Mouse (Mus musculus): ENCODE results near the gene Sort1.

Gene Sort1

GRCm38 (mm10) chr3:108327916-108328315, 44.0 kb downstream of the Sort1 start:
- peak; percentile 61 for DNase-seq (ENCODE audit: low read depth, low spot score)

DNA sequence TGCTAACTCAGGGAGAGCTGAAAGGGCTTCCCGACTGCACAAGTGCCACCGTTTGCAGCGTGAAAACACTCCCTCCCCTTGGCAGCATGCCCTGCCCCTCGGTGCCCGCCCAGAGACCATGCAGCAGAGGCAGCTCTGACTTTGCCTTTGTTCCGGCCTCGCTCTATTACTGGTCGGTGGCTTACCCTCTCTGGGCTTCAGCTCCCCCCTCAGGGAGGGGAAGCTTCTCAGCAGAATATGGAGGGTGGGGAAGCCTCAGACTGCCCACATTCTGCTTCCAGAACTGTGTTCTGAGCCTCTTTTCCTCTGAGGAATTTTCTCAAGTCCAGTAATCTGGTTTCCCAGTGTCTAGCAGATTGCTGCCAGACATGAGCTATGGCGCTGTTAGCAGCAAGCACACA, 44.6 kb downstream of the Sort1 start:
- DNase-seq (ENCODE audit: low read depth, low spot score), result no peak

- no peak for DNase-seq (ENCODE audit: low read depth, low spot score)
Measured at GRCm38 (mm10) chr3:108330812-108331211, 46.9 kb downstream of the Sort1 start.

DNA sequence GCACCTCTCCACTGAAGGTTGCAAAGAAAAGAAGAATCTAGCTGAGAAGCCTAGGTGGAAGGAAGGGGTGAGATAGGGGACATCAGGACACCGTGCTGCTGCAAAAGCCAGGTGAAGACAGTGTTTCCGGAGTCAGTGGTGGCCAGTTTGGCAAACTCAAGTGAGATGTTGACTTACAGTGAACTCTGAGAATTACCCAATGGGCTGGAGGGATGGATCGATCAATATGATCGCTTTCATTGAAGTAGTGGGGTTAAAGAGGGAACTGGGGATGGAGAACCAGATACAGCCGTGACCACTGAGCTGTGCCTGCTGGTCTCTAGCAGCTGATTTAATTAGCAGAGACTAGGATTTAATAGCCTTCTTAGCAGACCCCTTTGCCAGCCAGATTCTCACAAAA, 53.0 kb downstream of the Sort1 start:
- no peak for DNase-seq (ENCODE audit: low read depth, low spot score)

DNA sequence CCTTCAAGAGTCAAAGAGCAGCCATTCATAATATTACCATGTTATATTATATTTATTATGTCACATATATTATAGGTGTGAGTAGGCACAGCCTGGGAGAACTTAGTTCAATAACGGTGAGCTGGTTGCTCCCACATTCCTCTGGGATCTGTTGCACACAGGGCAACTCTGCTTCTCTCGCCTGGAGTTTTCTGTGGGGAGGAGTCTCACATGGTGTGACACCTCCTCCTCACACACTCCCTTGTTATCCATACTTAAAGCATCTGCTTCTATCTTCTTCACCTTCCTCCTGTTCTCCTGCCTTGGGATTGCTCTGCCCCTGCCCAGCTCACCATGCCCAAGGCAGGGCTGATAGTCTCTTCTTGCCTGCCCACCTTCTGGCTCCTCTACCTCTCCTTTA, 57.2 kb downstream of the Sort1 start:
- DNase-seq (ENCODE audit: low read depth, low spot score), result no peak

- DNase-seq (ENCODE audit: low read depth, low spot score), result no peak
Measured at GRCm38 (mm10) chr3:108342185-108342584, 58.3 kb downstream of the Sort1 start.

GRCm38 (mm10) chr3:108345855-108346254, 62.0 kb downstream of the Sort1 start:
- peak; percentile 23 for DNase-seq (ENCODE audit: low read depth, low spot score)

GRCm38 (mm10) chr3:108348376-108348775, 64.5 kb downstream of the Sort1 start:
- DNase-seq (ENCODE audit: low read depth, low spot score), result no peak

- no peak for DNase-seq (ENCODE audit: low read depth, low spot score)
Measured at GRCm38 (mm10) chr3:108355245-108355644, 71.4 kb downstream of the Sort1 start.

DNA sequence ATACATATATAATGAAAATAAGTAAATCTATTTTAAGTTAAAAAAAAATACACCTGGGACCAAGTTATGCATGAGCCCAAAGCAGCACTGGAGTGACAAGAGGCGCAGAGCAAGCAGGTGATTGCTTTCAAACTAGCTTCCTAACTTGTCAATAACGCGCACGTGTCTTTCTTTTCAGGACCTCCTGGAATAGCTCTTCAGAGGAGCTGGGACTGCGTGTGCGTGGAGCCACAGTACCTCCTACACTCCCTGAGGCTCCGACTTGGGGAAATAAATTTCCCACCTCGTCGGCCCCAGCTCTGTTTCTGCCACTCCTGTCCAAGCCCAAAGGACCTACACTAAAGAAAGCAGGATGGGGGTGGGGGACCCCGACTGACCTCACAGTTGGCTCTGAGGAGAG, 73.2 kb downstream of the Sort1 start:
- DNase-seq (ENCODE audit: low read depth, low spot score), result no peak

GRCm38 (mm10) chr3:108358445-108358844, 74.6 kb downstream of the Sort1 start:
- DNase-seq (ENCODE audit: low read depth, low spot score), result no peak

GRCm38 (mm10) chr3:108360894-108361293, 77.0 kb downstream of the Sort1 start:
- no peak for DNase-seq (ENCODE audit: low read depth, low spot score)

- DNase-seq (ENCODE audit: low read depth, low spot score), result no peak
Measured at GRCm38 (mm10) chr3:108363626-108364025, 79.7 kb downstream of the Sort1 start.

DNA sequence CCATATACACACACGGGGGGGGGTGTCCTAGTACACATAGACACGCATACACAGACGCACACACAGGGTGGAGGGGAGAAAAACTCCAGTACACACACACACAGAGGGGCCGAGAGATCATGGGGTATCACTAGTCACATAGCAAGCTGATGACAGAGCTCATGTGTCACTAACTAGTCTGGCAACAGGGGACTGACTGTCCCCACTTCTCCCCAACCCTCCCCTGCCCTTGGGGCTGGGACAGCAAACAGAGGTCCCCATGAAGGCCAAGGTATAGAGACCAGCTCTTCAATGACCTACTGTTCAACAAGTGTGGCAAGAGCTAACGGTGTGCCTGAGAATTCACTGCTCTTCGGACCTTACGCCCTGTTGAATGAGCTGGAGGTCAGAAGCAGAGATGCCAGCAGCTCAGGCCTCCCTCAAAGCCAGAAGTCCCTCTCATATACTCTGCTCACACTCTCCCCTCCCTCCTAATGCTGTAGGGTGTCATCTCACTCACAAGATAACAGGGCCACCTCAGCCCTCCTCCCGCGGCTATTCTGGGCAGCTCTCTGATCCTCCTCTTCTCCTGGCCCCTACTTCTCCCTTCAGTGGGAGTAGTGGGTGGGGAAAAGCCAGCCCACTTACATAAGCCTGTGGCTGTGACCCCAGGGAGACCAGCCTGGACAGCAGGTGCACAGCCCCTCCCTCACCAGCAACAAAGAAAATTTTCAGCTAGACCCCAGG, 80.6 kb downstream of the Sort1 start, which contains the start of gene Mybphl:
TSS of gene Mybphl (plus strand) at position 642 of the 726 bp plus-strand sequence.
- no peak for DNase-seq (ENCODE audit: low read depth, low spot score)

GRCm38 (mm10) chr3:108367173-108367572, 83.3 kb downstream of the Sort1 start:
- no peak for DNase-seq (ENCODE audit: low read depth, low spot score)

DNA sequence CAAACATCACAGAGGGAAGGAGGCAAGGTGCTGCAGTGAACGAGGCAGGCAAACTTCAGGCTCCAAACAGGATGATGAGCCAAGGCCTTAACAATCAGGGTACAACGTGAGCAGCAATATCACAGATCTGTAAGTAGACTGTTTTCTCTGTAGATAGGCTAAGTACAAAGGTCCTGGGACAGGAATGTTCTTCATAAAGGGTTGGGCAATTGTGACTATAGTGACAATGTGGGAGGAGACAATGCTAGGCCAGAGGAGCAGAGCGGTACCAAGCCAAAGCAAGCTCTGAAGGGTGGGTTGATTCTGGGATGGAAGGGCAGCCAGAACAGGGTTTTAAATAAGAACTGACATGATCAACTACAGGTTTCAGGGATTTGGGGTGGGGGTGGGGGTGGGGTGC, 83.9 kb downstream of the Sort1 start:
- DNase-seq (ENCODE audit: low read depth, low spot score), result no peak

DNA sequence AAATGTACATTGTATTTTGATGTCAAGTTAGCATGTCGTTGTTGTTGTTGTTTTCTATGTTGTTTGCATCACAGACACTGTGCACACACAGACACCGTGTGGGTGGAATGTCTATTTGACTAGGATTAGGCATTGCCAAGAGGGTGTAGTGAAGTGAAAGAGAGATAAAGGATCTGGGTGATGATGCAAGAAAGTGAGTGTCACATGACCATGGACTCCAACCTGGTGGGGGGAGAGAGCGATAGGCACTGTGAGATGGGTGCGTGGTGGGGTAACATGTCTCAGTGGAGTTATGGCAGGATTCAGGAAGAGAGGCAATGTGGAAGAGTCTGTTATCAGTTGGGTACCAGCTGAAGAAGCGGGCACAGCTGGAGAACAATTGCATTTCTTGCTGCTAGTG, 84.8 kb downstream of the Sort1 start:
- DNase-seq (ENCODE audit: low read depth, low spot score), result no peak

DNA sequence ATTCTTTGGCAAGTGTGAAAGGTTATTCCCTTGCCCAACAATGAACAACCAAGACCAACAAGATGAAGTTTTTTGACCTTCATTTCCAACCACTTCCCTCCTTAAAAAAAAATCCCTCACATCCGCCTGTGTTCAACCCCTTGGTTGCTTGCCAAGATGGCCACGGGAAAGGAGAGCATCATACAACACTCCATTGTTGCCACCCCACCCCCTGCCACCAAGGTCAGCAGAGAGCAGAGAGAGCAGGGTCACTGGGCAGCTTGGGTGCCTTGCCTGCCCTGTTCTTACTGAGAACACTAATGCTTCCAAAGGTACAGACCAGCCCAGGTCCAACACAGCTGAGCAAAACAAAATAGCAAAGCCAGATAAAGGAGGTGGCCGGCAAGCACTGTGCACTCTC, 88.4 kb downstream of the Sort1 start:
- peak; percentile 49 for DNase-seq (ENCODE audit: low read depth, low spot score)

GRCm38 (mm10) chr3:108372691-108373090, 88.8 kb downstream of the Sort1 start:
- peak; percentile 77 for DNase-seq (ENCODE audit: low read depth, low spot score)

- DNase-seq (ENCODE audit: low read depth, low spot score), result peak; percentile 65
Measured at GRCm38 (mm10) chr3:108378875-108379663, 95.2 kb downstream of the Sort1 start.

DNA sequence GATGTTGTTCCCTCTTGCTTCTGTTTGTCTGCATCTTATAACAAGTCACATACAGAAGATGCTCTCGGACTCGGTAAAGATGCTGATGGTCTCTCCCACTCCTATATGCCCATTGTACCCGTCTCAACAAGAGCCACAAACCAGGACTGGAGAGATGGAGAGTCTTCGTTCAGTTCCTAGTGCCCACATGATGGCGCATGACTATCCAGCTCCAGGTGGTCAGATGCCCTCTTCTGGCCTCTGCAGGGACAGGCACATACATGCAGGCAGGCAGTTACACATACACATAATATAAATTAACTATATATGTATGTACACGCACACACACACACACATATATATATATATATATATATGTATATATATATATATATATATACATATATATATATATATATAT, 96.8 kb downstream of the Sort1 start:
- peak; percentile 54 for DNase-seq (ENCODE audit: low read depth, low spot score)

GRCm38 (mm10) chr3:108381945-108382875, 98.3 kb downstream of the Sort1 start:
- peak; percentile 72 for DNase-seq (ENCODE audit: low read depth, low spot score)
